Mouse (Mus musculus): ENCODE results near the gene Pla2g12b.

DNA sequence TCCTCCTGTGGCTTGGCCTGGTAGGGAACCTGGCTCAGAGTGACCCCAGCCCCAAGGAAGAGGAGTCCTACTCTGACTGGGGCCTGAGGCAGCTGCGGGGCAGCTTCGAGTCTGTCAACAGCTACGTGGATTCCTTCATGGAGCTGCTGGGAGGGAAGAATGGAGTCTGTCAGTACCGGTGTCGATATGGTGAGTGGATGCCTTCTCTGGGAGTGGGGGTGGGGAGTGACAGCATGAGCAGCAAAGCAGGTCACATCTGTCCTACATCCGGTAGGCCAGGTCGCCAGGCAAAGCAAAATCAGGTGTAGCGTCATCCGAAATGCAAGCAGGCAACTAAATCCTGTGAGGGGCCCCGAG, 311 bp downstream of the Pla2g12b start:
- TF ChIP-seq CTCF (IDR thresholded peaks at IDR 0.05; ENCODE audit: low read depth, low read length) (no peak), GATA1 (IDR thresholded peaks at IDR 0.05; ENCODE audit: borderline replicate concordance, low read length) (no peak), POLR2AphosphoS5 (IDR thresholded peaks at IDR 0.05; ENCODE audit: insufficient replicate concordance, low read depth, low read length) (no peak), TAL1 (conservative IDR thresholded peaks at IDR 0.05; ENCODE audit: low read depth, low read length) (no peak)

Measured in G1E (cell line).